Mouse (Mus musculus) adrenal gland, adult 8-10 months (tissue): ENCODE results near the gene Rab15. TPM values are rescaled to one million over a fixed set of nuclear protein-coding genes. Genes with fewer than 3 reads are reported as not detected.
A peak's percentile ranks its signal among the peaks of the same experiment; 100 is the strongest.
"Not testable (repeated sequence)": the region's sequence is repeated elsewhere in the genome, so short reads cannot be mapped to it uniquely, and the experiment has no call there.

Source experiments
- DNase-seq: peaks from one replicate; pipeline ENCODE4 v3.0.0; 2022
- total RNA-seq, 4 experiments: library from RNA; stranded (reverse); gene quantifications; 2 replicates each; pipeline ENCODE4 v1.2.4; 2022

The Rab15 gene
- 1 to 10 TPM; 4.0 to 6.5 (median 4.6) TPM for total RNA-seq

GRCm38 (mm10) chr12:76822651-76823041 is at the start of gene Rab15:
Gene Rab15, minus strand, starts transcription at chr12:76822908.
- no peak for DNase-seq

- no peak for DNase-seq
These were observed 46.9 kb upstream of the Rab15 start for GRCm38 (mm10) chr12:76869561-76869960.

DNA sequence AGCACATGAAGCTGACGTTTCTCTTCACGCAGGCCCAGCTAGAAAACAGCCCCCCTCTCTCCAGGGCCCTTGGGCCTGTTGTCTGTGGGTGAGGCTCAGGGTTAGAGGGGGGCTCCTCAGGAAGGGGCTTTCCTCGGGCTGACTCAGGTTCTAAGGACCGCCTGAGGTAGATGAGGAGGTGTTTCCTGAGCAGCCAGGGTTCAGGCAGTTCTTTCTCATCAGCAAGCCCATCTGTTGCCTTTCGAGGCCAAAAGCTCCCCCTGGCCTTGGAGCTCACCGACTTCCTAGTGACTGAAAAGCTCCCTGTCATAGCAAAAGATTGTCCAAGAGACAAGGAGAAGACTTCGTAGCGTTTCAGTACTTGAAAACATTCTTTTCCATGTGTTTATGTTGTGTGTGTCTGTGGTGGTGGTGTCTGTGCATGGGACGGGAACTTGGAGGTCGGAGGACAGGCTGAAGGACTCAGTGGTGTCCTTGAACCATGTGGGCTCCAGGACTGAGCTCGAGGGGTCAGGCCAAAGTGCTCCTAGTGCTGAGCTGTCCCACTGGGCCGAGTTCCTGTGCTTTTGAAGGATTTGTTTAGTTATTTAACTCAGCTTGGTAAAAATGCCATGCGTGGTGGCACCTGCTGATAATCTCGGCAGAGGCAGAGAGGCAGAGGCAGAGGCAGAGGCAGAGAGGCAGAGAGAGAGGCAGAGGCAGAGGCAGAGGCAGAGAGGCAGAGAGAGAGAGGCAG is 45.9 kb upstream of the Rab15 start:
- no peak for DNase-seq

- peak; percentile 17 for DNase-seq
These were observed 45.0 kb upstream of the Rab15 start for GRCm38 (mm10) chr12:76867586-76868280.

- no peak for DNase-seq
These were observed 42.6 kb upstream of the Rab15 start for GRCm38 (mm10) chr12:76865266-76865665.

GRCm38 (mm10) chr12:76863651-76864050 is 40.9 kb upstream of the Rab15 start:
- DNase-seq, result peak; percentile 17

GRCm38 (mm10) chr12:76858788-76859187 is 36.1 kb upstream of the Rab15 start:
- not testable (repeated sequence) for DNase-seq

DNA sequence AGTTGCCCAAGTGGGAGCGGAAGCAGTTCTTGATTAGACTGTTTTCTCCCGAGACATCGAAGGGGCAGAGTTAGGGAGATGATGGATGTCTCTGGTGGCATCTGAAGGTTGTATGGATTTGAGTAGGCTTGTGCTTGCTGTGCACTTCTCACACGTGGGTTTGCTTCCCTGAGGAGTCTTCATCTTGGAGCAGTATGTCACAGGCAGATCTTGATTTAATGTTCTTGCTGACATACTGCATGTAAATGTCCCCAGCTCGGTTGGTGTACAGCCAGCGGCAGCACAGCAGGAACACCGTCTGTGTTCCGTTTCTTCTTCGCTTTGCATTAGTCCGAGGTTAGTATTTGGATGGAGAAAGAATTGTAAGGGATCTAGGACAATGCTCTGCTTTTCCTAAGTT is 34.4 kb upstream of the Rab15 start:
- no peak for DNase-seq

- DNase-seq, result no peak
These were observed 30.9 kb upstream of the Rab15 start for GRCm38 (mm10) chr12:76853378-76854142.

DNA sequence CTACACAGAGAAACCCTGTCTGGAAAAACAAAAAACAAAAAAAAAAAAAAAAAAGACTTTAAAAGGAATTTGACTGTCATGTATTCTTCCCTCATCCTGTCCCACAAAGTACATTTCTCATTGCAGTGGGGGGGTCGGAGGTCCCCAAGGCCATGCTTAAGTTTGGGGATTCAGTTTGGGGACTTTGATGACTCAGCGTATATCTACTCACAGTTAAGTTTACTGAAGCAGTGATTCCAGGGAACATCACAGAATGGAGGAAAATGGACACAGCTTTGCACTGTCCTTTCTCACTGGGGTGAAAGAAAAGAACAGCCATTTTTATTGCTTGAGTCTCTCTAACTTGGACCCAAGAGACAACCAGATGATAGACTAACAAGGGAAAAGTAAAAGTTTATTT is 29.7 kb upstream of the Rab15 start:
- DNase-seq, result no peak

DNA sequence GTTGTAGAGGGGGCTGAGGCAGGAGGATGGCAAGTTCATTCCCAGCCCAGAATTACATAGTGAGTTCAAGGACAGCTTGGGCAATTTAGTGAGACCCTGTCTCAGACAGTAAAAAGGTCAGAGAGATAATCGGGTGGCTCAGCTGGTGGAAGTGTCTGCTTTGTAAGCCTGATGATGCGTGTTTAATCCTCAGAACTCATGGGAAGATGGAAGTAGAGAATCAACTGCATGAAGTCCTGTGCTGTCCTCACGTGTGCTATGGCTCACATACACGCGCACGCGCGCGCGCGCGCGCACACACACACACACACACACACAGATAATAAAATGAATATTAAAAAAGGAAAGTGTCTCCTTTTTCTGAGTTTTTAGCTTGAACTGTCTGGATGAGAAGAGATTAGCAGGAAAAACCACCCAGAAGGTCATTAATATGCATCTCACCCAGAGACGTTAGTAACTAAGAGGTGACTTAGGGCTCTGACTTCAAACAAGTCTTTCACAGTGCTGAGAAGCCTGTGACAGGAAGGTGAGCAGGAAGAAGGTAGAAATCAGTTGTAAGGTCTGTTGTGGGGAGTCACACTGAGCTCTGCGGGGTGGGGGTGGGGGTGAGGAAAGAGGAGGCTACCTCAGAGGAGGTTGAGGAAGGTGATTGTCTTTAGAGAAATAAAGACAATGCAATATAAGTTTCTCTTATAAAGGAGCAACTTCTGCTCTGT is 21.8 kb upstream of the Rab15 start:
- DNase-seq, result no peak

GRCm38 (mm10) chr12:76840081-76840480 is 17.4 kb upstream of the Rab15 start:
- DNase-seq, result no peak

GRCm38 (mm10) chr12:76839298-76839697 is 16.6 kb upstream of the Rab15 start:
- no peak for DNase-seq

DNA sequence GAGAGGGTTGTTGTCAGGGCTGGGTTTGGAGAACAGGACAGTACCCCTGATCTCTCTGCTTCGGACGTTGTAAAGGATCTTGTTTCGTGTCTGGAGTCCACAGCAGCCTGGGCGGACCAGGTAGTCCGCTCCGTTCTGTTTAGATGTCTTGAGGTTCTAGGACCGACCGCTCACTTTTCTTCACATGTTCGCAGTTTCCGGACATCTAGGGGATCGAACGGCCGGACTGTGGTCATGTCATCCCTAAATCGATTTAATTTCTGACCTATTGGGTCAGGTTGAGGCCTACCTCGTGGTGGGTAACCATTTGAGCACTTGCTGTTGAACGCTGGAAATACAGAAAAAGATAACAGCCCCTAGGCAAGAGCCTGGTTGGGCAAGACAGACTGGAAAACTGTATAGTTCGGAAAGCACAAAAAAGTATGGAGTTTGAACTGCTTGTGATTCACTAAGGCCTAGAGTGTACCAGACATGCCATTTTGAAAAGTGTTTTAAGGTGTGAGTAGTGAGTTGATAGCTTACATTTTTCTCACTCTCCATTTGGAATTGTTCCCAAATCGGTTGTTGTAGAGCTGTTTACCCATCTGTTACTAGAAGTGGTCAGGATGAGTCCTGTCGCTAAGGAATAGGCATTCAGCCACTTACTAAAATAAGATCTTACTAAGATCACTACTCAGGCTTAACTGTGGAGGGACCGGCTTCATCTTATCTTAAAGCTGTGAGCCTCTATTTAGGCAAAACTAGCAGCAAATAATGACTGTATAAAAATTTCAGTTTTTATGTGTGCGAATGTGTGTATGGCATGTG is 15.3 kb upstream of the Rab15 start:
- no peak for DNase-seq

GRCm38 (mm10) chr12:76837101-76837843 is 14.6 kb upstream of the Rab15 start:
- peak; percentile 97 for DNase-seq

DNA sequence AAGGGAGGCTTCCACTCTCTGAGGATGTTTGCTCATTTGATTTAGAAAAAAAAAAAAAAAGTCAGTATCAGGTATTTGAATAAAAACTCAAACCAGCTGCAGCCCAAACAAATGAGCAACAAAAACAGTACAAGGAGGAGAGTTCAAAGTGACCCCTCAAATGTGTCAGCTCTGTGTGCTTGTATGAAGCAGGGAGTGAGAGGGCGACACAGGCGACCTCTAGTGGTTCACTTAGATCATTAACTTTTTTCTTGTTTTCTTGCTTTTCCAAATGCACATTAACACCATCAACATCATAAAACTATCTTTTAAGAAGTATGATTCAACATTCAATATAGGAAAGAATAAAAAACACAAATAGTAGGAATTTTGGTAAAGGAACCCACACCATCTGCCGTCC is 10.0 kb upstream of the Rab15 start:
- no peak for DNase-seq

GRCm38 (mm10) chr12:76825283-76825682 is 2.6 kb upstream of the Rab15 start:
- DNase-seq, result no peak

DNA sequence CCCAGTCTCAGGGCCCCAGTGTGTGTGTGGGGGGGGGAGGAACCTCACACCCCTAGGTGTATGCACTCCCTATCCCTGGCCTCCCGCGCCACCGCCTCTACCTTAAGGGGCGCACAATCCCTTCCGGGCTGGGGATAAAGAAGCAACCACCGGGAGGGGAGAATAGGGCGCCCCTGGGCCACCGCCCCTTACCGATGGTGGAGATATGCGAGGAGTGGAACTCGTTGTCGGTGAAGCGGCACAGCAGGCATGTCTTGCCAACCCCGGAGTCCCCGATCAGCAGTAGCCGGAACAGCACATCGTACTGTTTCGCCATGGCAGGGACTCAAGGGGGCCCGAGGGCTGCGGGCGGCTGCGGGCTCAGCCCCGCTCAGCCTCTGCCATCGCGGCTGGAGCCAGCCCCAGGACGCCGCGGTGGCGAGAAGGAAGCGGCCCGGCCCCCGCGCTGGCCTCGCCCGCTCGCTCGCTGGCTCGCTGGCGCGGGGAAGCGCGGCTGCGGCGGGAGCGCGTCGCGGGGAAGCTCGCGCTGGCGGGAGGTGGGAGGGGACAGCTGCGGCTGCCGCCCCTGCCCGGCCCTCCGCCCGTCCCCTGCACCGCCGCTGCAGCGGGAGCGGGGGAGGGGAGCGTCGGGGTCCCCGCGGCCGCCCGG is 582 bp downstream of the Rab15 start:
- DNase-seq, result no peak

- DNase-seq, result no peak
These were observed 2.1 kb downstream of the Rab15 start for GRCm38 (mm10) chr12:76820615-76821014.

- no peak for DNase-seq
These were observed 2.9 kb downstream of the Rab15 start for GRCm38 (mm10) chr12:76819816-76820215.

- DNase-seq, result no peak
These were observed 3.8 kb downstream of the Rab15 start for GRCm38 (mm10) chr12:76818908-76819307.
